Mouse (Mus musculus) kidney, adult 2 months (tissue): ENCODE data around the gene Olfr1020.

Experiments
- CTCF ChIP-seq: fragments of 200-500 bp; conservative IDR thresholded peaks from 2 replicates; pipeline ENCODE4 v1.5.1; 2011; ENCODE audit warnings: low read depth, mild to moderate bottlenecking, control low read depth, low read length, moderate library complexity, mixed read lengths; ENCODE audit not compliant: insufficient read depth, insufficient read length
- POLR2A ChIP-seq: fragments of 200-500 bp; IDR thresholded peaks from one replicate; pipeline ENCODE4 v1.6.1; 2011; ENCODE audit warnings: low read depth, low read length, control low read depth

DNA sequence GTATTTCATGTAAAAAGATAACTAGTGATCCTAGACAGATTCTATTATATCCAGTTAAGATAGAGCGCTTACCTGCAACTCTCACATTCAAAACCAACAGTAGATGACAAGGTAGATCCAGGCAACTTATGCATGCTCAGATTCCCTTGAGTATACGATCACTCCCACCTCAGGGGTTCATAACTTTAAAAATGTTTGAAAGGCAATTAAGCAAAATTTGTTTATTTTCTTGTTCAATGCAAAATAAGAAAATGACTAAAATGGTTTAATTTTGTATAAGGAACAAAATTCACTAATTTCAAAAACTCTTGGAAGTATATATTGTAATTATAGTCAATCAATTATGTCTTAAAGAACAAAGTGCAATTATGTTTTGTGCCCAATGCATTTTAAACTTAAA is 44.4 kb upstream of the Olfr1020 start, which contains the start of gene Olfr1016:
- TF ChIP-seq POLR2A (no peak), CTCF (no peak)
